Mouse (Mus musculus): ENCODE data around the gene 1700001C19Rik. TPM values are rescaled to one million over a fixed set of nuclear protein-coding genes. Genes with fewer than 3 reads are reported as not detected.
A peak's percentile ranks its signal among the peaks of the same experiment; 100 is the strongest.

Gene 1700001C19Rik
- total RNA-seq, 1 experiment: 0.85 TPM

- H3K27ac ChIP-seq (ENCODE audit: insufficient read depth, low read depth, low read length, poor library complexity, severe bottlenecking): no peak overlapping the region
- H3K4me3 ChIP-seq (ENCODE audit: insufficient read depth in 1 of 2, low read depth in 1 of 2, low read length in 2 of 2, poor library complexity in 1 of 2, severe bottlenecking in 1 of 2): no peak overlapping the region
- in situ Hi-C loops (cut with MboI; ENCODE audit: low sequenced_read_pairs in 2 of 2, unreplicated experiment in 2 of 2): no loop called here
- no peak for DNase-seq (ENCODE audit: low read depth, low spot score)
- H3K36me3 ChIP-seq (ENCODE audit: control insufficient read depth, insufficient read depth, low read length, poor library complexity, severe bottlenecking): peaks cover 2% of the 10 kb centered on the region; the same call in 1 of the 2 replicates
- H3K4me1 ChIP-seq (ENCODE audit: control insufficient read depth in 2 of 2, insufficient read depth in 2 of 2, low read length in 2 of 2, poor library complexity in 1 of 2): peaks cover 3 to 15% of the 10 kb centered on the region in 2 experiments; a peak in 3 of 4 replicates
- H3K9ac ChIP-seq (ENCODE audit: insufficient read depth, low read depth, low read length, poor library complexity, severe bottlenecking): no peak overlapping the region
- H3K9me3 ChIP-seq (ENCODE audit: control insufficient read depth, insufficient read depth, low read depth, low read length): no peaks in the 10 kb centered on the region
- TF ChIP-seq HCFC1 (IDR thresholded peaks at IDR 0.05; ENCODE audit: borderline replicate concordance, insufficient read depth, low read length) (no peak), ZNF384 (IDR thresholded peaks at IDR 0.05; ENCODE audit: low read depth, low read length) (no peak), ZC3H11A (IDR thresholded peaks at IDR 0.05; ENCODE audit: borderline replicate concordance, low read depth, low read length) (no peak), CHD2 (IDR thresholded peaks at IDR 0.05; ENCODE audit: low read depth, low read length) (no peak), MAFK (IDR thresholded peaks at IDR 0.05; ENCODE audit: insufficient read depth, low read depth, low read length) (no peak)
Observed at GRCm38 (mm10) chr17:47474250-47474649, 37.1 kb upstream of the 1700001C19Rik start.

GRCm38 (mm10) chr17:47473434-47473974 lies 36.3 kb upstream of the 1700001C19Rik start:
- in situ Hi-C loops (cut with MboI; ENCODE audit: low sequenced_read_pairs in 2 of 2, unreplicated experiment in 2 of 2): no loop called here
- TF ChIP-seq MAFK (IDR thresholded peaks at IDR 0.05; ENCODE audit: insufficient read depth, low read depth, low read length) (no peak), HCFC1 (IDR thresholded peaks at IDR 0.05; ENCODE audit: borderline replicate concordance, insufficient read depth, low read length) (no peak), ZNF384 (IDR thresholded peaks at IDR 0.05; ENCODE audit: low read depth, low read length) (no peak), ZC3H11A (IDR thresholded peaks at IDR 0.05; ENCODE audit: borderline replicate concordance, low read depth, low read length) (no peak), CHD2 (IDR thresholded peaks at IDR 0.05; ENCODE audit: low read depth, low read length) (no peak)
- peaks cover 3 to 20% of the 10 kb centered on the region in 2 experiments; a peak in 3 of 4 replicates for H3K4me1 ChIP-seq (ENCODE audit: control insufficient read depth in 2 of 2, insufficient read depth in 2 of 2, low read length in 2 of 2, poor library complexity in 1 of 2)
- H3K36me3 ChIP-seq (ENCODE audit: control insufficient read depth, insufficient read depth, low read length, poor library complexity, severe bottlenecking): peaks cover 2% of the 10 kb centered on the region; the same call in 1 of the 2 replicates
- H3K9ac ChIP-seq (ENCODE audit: insufficient read depth, low read depth, low read length, poor library complexity, severe bottlenecking): no peak overlapping the region
- no peaks in the 10 kb centered on the region for H3K9me3 ChIP-seq (ENCODE audit: control insufficient read depth, insufficient read depth, low read depth, low read length)
- peak; percentile 54 for DNase-seq (ENCODE audit: low read depth, low spot score)
- 0 out of 2 replicates have a peak overlapping the region, but pooled peaks have one; percentile 9 for H3K27ac ChIP-seq (ENCODE audit: insufficient read depth, low read depth, low read length, poor library complexity, severe bottlenecking)
- no peak overlapping the region for H3K4me3 ChIP-seq (ENCODE audit: insufficient read depth in 1 of 2, low read depth in 1 of 2, low read length in 2 of 2, poor library complexity in 1 of 2, severe bottlenecking in 1 of 2)

GRCm38 (mm10) chr17:47472435-47473350 lies 35.5 kb upstream of the 1700001C19Rik start:
- no peak overlapping the region for H3K9ac ChIP-seq (ENCODE audit: insufficient read depth, low read depth, low read length, poor library complexity, severe bottlenecking)
- H3K4me1 ChIP-seq (ENCODE audit: control insufficient read depth in 2 of 2, insufficient read depth in 2 of 2, low read length in 2 of 2, poor library complexity in 1 of 2): peaks cover 3 to 27% of the 10 kb centered on the region in 2 experiments; a peak in 3 of 4 replicates
- H3K4me3 ChIP-seq (ENCODE audit: insufficient read depth in 1 of 2, low read depth in 1 of 2, low read length in 2 of 2, poor library complexity in 1 of 2, severe bottlenecking in 1 of 2): no peak overlapping the region
- DNase-seq (ENCODE audit: low read depth, low spot score): no peak
- H3K9me3 ChIP-seq (ENCODE audit: control insufficient read depth, insufficient read depth, low read depth, low read length): no peaks in the 10 kb centered on the region
- 0 out of 2 replicates have a peak overlapping the region, but pooled peaks have one; percentile 9 for H3K27ac ChIP-seq (ENCODE audit: insufficient read depth, low read depth, low read length, poor library complexity, severe bottlenecking)
- in situ Hi-C loops (cut with MboI; ENCODE audit: low sequenced_read_pairs in 2 of 2, unreplicated experiment in 2 of 2): no loop called here
- no peak for TF ChIP-seq HCFC1 (IDR thresholded peaks at IDR 0.05; ENCODE audit: borderline replicate concordance, insufficient read depth, low read length)
- no peak for TF ChIP-seq ZC3H11A (IDR thresholded peaks at IDR 0.05; ENCODE audit: borderline replicate concordance, low read depth, low read length)
- no peak for TF ChIP-seq CHD2 (IDR thresholded peaks at IDR 0.05; ENCODE audit: low read depth, low read length)
- TF ChIP-seq ZNF384 (IDR thresholded peaks at IDR 0.05; ENCODE audit: low read depth, low read length): no peak
- TF ChIP-seq MAFK (IDR thresholded peaks at IDR 0.05; ENCODE audit: insufficient read depth, low read depth, low read length): no peak
- peaks cover 2% of the 10 kb centered on the region; the same call in 1 of the 2 replicates for H3K36me3 ChIP-seq (ENCODE audit: control insufficient read depth, insufficient read depth, low read length, poor library complexity, severe bottlenecking)

DNA sequence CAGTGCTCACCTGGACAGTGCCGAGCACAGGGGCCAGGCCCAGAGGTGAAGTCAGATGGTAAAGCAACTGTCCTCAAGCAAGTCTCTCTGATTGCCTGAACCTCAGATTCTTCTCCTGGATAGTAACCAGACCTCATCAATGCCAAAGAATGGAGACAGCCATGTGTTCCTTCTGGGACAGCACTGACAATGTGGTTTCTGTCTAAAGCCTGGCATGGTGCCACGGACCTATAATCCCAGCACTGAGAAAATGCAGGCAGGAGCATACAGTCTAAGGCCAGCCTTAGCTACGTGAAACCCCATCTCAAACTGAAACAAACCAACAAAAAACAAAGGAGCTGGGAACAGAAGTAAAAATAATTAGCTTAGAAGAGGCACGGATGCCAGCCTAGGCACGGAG lies 33.5 kb upstream of the 1700001C19Rik start:
- no peak overlapping the region for H3K4me3 ChIP-seq (ENCODE audit: insufficient read depth in 1 of 2, low read depth in 1 of 2, low read length in 2 of 2, poor library complexity in 1 of 2, severe bottlenecking in 1 of 2)
- no peak overlapping the region for H3K27ac ChIP-seq (ENCODE audit: insufficient read depth, low read depth, low read length, poor library complexity, severe bottlenecking)
- H3K36me3 ChIP-seq (ENCODE audit: control insufficient read depth, insufficient read depth, low read length, poor library complexity, severe bottlenecking): peaks cover 4% of the 10 kb centered on the region; the same call in 1 of the 2 replicates
- in situ Hi-C loops (cut with MboI; ENCODE audit: low sequenced_read_pairs in 2 of 2, unreplicated experiment in 2 of 2): no loop called here
- H3K9me3 ChIP-seq (ENCODE audit: control insufficient read depth, insufficient read depth, low read depth, low read length): no peaks in the 10 kb centered on the region
- DNase-seq (ENCODE audit: low read depth, low spot score): no peak
- peaks cover 3 to 33% of the 10 kb centered on the region in 2 experiments; a peak in 3 of 4 replicates for H3K4me1 ChIP-seq (ENCODE audit: control insufficient read depth in 2 of 2, insufficient read depth in 2 of 2, low read length in 2 of 2, poor library complexity in 1 of 2)
- H3K9ac ChIP-seq (ENCODE audit: insufficient read depth, low read depth, low read length, poor library complexity, severe bottlenecking): no peak overlapping the region
- no peak for TF ChIP-seq HCFC1 (IDR thresholded peaks at IDR 0.05; ENCODE audit: borderline replicate concordance, insufficient read depth, low read length)
- no peak for TF ChIP-seq ZC3H11A (IDR thresholded peaks at IDR 0.05; ENCODE audit: borderline replicate concordance, low read depth, low read length)

Measured in ES-E14 (cell line).